Comparison of ENCODE assay signal across 8 mouse cellular contexts in genomic region chr4:154961226-154961738, GRCm38 (mm10). TPM values are rescaled to one million over a fixed set of nuclear protein-coding genes. Genes with fewer than 3 reads are reported as not detected.
A peak's percentile ranks its signal among the peaks of the same experiment; 100 is the strongest.
DNase-seq lines count a peak whose midpoint lies in the region; ATAC-seq lines count a peak whose summit lies in the region.

No protein-coding gene starts in this region.

- peak overlapping the region; percentile 98 for H3K9ac ChIP-seq in neural tube, embryonic 12.5 days

- peak overlapping the region; percentile 95 for H3K27ac ChIP-seq in neural tube, embryonic 12.5 days

- peaks cover 1% of the 10 kb centered on the region; the same call in 1 of the 2 replicates for H3K36me3 ChIP-seq in neural tube, embryonic 12.5 days

- no peaks in the 10 kb centered on the region for H3K9me3 ChIP-seq in neural tube, embryonic 12.5 days

- WGBS in neural tube, embryonic 12.5 days = under 1% methylated on average over 47 of the region's 47 CpGs

- peak; percentile 51 for DNase-seq in adrenal gland, postnatal 10 days
- DNase-seq in adrenal gland, adult 8-10 months = no peak
- peak; percentile 63 for DNase-seq in embryo, embryonic 10 days (ENCODE audit: low spot score)
- peak; percentile 46 to 55 for DNase-seq in heart, postnatal 14 days
- DNase-seq in liver = peak; percentile 30

- ATAC-seq in CD4-positive, CD25-positive, alpha-beta regulatory T cell, adult 4 months = peak; percentile 31
- ATAC-seq in neural tube, embryonic 12.5 days (ENCODE audit: low FRiP score, low read depth) = no peak
- ATAC-seq in monocyte, adult 5-6 weeks (replicated peaks; ENCODE audit: insufficient number of reproducible peaks, low FRiP score, low TSS enrichment, poor library complexity, severe bottlenecking) = no peak

- H3K27me3 ChIP-seq in neural tube, embryonic 12.5 days (replicated peaks) = peaks cover 33% of the 10 kb centered on the region

- peak overlapping the region; percentile 85 for H3K4me2 ChIP-seq in neural tube, embryonic 12.5 days (replicated peaks)

- H3K4me1 ChIP-seq in neural tube, embryonic 12.5 days = peaks cover 83% of the 10 kb centered on the region

- peak overlapping the region; percentile 80 for H3K4me3 ChIP-seq in neural tube, embryonic 12.5 days

- intact Hi-C loops in heart, postnatal 14 days (cut with DNase I) = no loop called here

RNA-seq across cellular contexts. Expression of gene Hes5, which starts 0.6 kb away (rescaled TPM):
- total RNA-seq in adrenal gland, postnatal 10 days (2021) = under 1 TPM in 1 of 2 experiments, not detected in 1; 0.76 TPM
- total RNA-seq in adrenal gland, adult 8-10 months (2022) = not detected
- polyA plus RNA-seq in CD4-positive, CD25-positive, alpha-beta regulatory T cell, adult 4 months (2017; shearing (Covaris generic)) = under 1 TPM in 1 of 2 experiments, not detected in 1; 0.59 TPM
- not detected for total RNA-seq in heart, postnatal 14 days (2021)
- 396 and 412 TPM in 2 replicates for polyA plus RNA-seq in neural tube, embryonic 12.5 days (2016; fragmentation: Nextera tagmentation; extraction: Ambion mirVana)
- not detected in 3 replicates for total RNA-seq in monocyte, adult 5-6 weeks (2017)

RNA-seq across cellular contexts. Expression of gene Pank4, which starts 2.6 kb away (rescaled TPM):
- 10 to 100 TPM; 23.1 to 35.2 TPM for total RNA-seq in adrenal gland, postnatal 10 days (2021)
- 10 to 100 TPM; 27.8 to 38.1 (median 34.0) TPM for total RNA-seq in adrenal gland, adult 8-10 months (2022)
- polyA plus RNA-seq in CD4-positive, CD25-positive, alpha-beta regulatory T cell, adult 4 months (2017; shearing (Covaris generic)) = 10 to 100 TPM; 40.8 to 61.1 TPM
- 10 to 100 TPM; 38.3 to 41.0 TPM for total RNA-seq in heart, postnatal 14 days (2021)
- polyA plus RNA-seq in neural tube, embryonic 12.5 days (2016; fragmentation: Nextera tagmentation; extraction: Ambion mirVana) = 41.2 and 46.3 TPM in 2 replicates
- total RNA-seq in monocyte, adult 5-6 weeks (2017) = 26.6 to 36.7 TPM (median 30.2 TPM) in 3 replicates

RNA-seq across cellular contexts. Expression of gene Tnfrsf14, which starts 32.9 kb away (rescaled TPM):
- total RNA-seq in adrenal gland, postnatal 10 days (2021) = 10 to 100 TPM in 1 of 2 experiments, 1 to 10 TPM in 1; 8.1 to 12.7 TPM
- total RNA-seq in adrenal gland, adult 8-10 months (2022) = 10 to 100 TPM in 1 of 4 experiments, 1 to 10 TPM in 3; 6.9 to 14.7 (median 8.7) TPM
- 10 to 100 TPM; 12.0 to 22.3 TPM for polyA plus RNA-seq in CD4-positive, CD25-positive, alpha-beta regulatory T cell, adult 4 months (2017; shearing (Covaris generic))
- total RNA-seq in heart, postnatal 14 days (2021) = 1 to 10 TPM; 4.1 to 5.6 TPM
- 0.34 and 1.2 TPM in 2 replicates for polyA plus RNA-seq in neural tube, embryonic 12.5 days (2016; fragmentation: Nextera tagmentation; extraction: Ambion mirVana)
- 20.8 to 45.5 TPM (median 29.3 TPM) in 3 replicates for total RNA-seq in monocyte, adult 5-6 weeks (2017)
